Mouse (Mus musculus) olfactory bulb, adult 2 months (tissue): ENCODE results near the gene Strada. TPM values are rescaled to one million over a fixed set of nuclear protein-coding genes. Genes with fewer than 3 reads are reported as not detected.

Experiments
- H3K27ac ChIP-seq: fragments of 200-500 bp; 2 replicates; pipeline ENCODE4 v1.5.1; 2012; ENCODE audit warnings: low read depth, low read length; ENCODE audit not compliant: insufficient read depth
- H3K4me1 ChIP-seq: fragments of 200-500 bp; 2 replicates; pipeline ENCODE4 v1.6.1; 2012; ENCODE audit warnings: low read length; ENCODE audit not compliant: control insufficient read depth, insufficient read depth
- H3K4me3 ChIP-seq: fragments of 200-500 bp; 2 replicates; pipeline ENCODE4 v1.5.1; 2012; ENCODE audit warnings: mild to moderate bottlenecking, low read depth, low read length, moderate library complexity; ENCODE audit not compliant: insufficient read depth
- CTCF ChIP-seq: fragments of 200-500 bp; IDR thresholded peaks from 2 replicates; pipeline ENCODE4 v1.5.1; 2012; ENCODE audit warnings: low read depth, mild to moderate bottlenecking, low read length, moderate library complexity; ENCODE audit not compliant: insufficient read depth
- POLR2A ChIP-seq: fragments of 200-500 bp; IDR thresholded peaks from 2 replicates; pipeline ENCODE4 v1.6.1; 2012; ENCODE audit warnings: mild to moderate bottlenecking, low read depth, low read length, moderate library complexity; ENCODE audit not compliant: insufficient read depth
- WGBS: fragments of 180-500 bp; shearing (Covaris S2); methylation state at CpG from one replicate; pipeline ENCODE4 v1.1.7; 2018; 5-methylcytosine and 5-hydroxymethylcytosine counted together
- polyA plus RNA-seq: library from polyadenylated mRNA; stranded (reverse); fragments of >200 nt; gene quantifications from 2 replicates; pipeline ENCODE4 v1.2.4, GENCODE M21; 2012; ENCODE audit warnings: low replicate concordance; ENCODE audit not compliant: missing spikeins, insufficient read depth, insufficient read length

Gene Strada
- polyA plus RNA-seq, 1 experiment = 209 TPM

- no peak for TF ChIP-seq POLR2A
- TF ChIP-seq CTCF = no peak
- Histone ChIP-seq H3K27ac (peak overlapping the region; percentile 76), H3K4me3 (peak overlapping the region; percentile 46), H3K4me1 (peaks cover 59% of the 10 kb centered on the region)
- 1% methylated on average over 25 of the region's 25 CpGs for WGBS
Observed at GRCm38 (mm10) chr11:106159216-106159920, 42.6 kb downstream of the Strada start.

- Histone ChIP-seq H3K27ac (peak overlapping the region; percentile 61), H3K4me1 (peaks cover 58% of the 10 kb centered on the region), H3K4me3 (peak overlapping the region; percentile 46)
- WGBS = 22% methylated on average over 9 of the region's 9 CpGs
- TF ChIP-seq CTCF (no peak), POLR2A (no peak)
Observed at GRCm38 (mm10) chr11:106158930-106159215, 43.1 kb downstream of the Strada start.

DNA sequence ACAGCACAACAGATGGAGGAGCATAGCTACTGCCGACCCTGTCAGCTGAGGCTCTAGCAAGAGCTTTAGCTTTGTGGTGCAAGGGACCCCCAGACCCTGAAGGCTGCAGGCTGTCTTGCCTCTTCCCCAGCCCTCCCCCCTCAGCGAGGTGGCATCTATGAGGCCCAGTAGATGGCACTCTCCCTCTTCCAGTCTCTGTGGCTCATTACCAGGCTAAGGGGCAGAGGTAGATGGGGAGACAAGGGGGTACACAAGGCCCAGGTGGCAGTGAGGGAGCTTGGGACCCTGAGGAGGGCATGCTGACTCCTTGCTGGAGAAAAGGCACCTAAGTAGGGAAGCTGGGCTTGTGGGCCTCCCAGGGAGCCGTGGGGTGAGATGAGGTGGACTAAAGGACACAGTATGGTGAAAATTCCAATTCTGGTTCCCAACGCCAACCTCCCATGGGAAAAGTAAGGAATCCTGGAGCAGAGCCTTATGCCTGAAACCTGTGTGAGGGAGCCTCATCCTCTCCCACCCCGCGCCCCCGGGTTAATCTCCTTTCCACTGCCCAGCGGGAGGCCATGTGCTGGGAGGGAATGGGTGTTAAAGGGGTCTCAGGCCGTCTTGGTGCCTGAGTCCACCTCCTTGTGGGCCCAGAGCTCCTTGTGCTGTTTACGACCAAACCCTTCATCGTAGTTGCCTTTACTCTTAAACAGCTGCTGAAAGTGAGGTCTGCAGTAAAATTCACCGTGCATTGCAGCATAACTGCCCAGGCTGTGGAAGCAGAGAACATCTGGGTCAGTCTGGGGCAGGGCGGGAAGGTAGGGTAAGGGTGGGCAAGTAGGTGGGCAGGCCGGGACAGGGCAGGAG lies 43.7 kb downstream of the Strada start:
- TF ChIP-seq POLR2A = no peak
- peak; percentile 56 for TF ChIP-seq CTCF
- 29% methylated on average over 14 of the region's 14 CpGs for WGBS
- peak overlapping the region; percentile 46 for H3K4me3 ChIP-seq
- H3K27ac ChIP-seq = peak overlapping the region; percentile 61
- peaks cover 53% of the 10 kb centered on the region for H3K4me1 ChIP-seq

DNA sequence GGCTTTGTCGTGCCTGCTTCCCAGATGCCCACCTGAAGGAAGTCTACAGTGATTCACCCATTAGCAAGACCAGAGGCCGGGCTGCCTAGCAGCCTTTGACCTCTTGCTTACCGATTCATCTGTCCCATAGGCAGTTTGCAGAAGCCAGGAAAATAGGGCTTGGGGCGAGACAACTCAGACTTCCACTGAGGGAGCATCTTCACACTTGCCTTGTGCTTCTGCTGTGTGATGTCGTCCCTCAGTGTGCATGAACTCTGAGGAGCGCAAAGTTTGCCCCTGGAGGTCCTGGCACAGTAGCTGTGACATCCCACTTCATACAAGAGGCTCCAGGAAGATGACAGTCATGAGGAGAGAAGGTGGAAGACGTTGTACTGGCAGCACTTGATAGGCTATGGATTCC lies 44.8 kb downstream of the Strada start:
- H3K4me3 ChIP-seq = no peak overlapping the region; the same call in 1 of the 2 replicates
- WGBS = 69% methylated on average over 7 of the region's 7 CpGs
- TF ChIP-seq CTCF (no peak), POLR2A (no peak)
- H3K4me1 ChIP-seq = peaks cover 52% of the 10 kb centered on the region
- H3K27ac ChIP-seq = no peak overlapping the region

GRCm38 (mm10) chr11:106156257-106156656 lies 45.7 kb downstream of the Strada start:
- Histone ChIP-seq H3K27ac (no peak overlapping the region), H3K4me3 (no peak overlapping the region), H3K4me1 (peaks cover 47% of the 10 kb centered on the region)
- TF ChIP-seq CTCF (no peak), POLR2A (no peak)
- WGBS = 62% methylated on average over 1 of the region's 1 CpGs

- H3K4me1 ChIP-seq = peaks cover 42% of the 10 kb centered on the region
- WGBS = 43% methylated on average over 3 of the region's 3 CpGs
- TF ChIP-seq CTCF (no peak), POLR2A (no peak)
- H3K27ac ChIP-seq = no peak overlapping the region
- H3K4me3 ChIP-seq = no peak overlapping the region
Observed at GRCm38 (mm10) chr11:106155761-106156160, 46.2 kb downstream of the Strada start.

GRCm38 (mm10) chr11:106154770-106155169 lies 47.2 kb downstream of the Strada start:
- no peak overlapping the region for H3K4me3 ChIP-seq

GRCm38 (mm10) chr11:106154091-106154490 lies 47.9 kb downstream of the Strada start:
- WGBS = 43% methylated on average over 5 of the region's 5 CpGs

More at GRCm38 (mm10) chr11:106154770-106155169, 47.2 kb downstream of the Strada start:
- Histone ChIP-seq H3K27ac (peak overlapping the region; percentile 42; the same call in 1 of the 2 replicates), H3K4me1 (peaks cover 37% of the 10 kb centered on the region)
- TF ChIP-seq POLR2A = no peak
- no peak for TF ChIP-seq CTCF
- WGBS = 51% methylated on average over 2 of the region's 2 CpGs

GRCm38 (mm10) chr11:106152132-106152531 lies 49.8 kb downstream of the Strada start:
- no peak overlapping the region for H3K4me3 ChIP-seq
- WGBS = 55% methylated on average over 8 of the region's 8 CpGs
- peaks cover 28% of the 10 kb centered on the region for H3K4me1 ChIP-seq
- no peak overlapping the region for H3K27ac ChIP-seq
- TF ChIP-seq CTCF (no peak), POLR2A (no peak)

More at GRCm38 (mm10) chr11:106154091-106154490, 47.9 kb downstream of the Strada start:
- no peak for TF ChIP-seq CTCF
- no peak for TF ChIP-seq POLR2A
- Histone ChIP-seq H3K4me3 (no peak overlapping the region), H3K4me1 (peaks cover 37% of the 10 kb centered on the region), H3K27ac (peak overlapping the region; percentile 14; the same call in 1 of the 2 replicates)
